Mouse (Mus musculus): Measurements from ENCODE around the gene Zfp326.

GRCm38 (mm10) chr5:105909671-105910070 lies 33.3 kb downstream of the Zfp326 start:
- TF ChIP-seq CTCF (IDR thresholded peaks at IDR 0.05; ENCODE audit: borderline replicate concordance, insufficient read depth, low read length) (no peak), POLR2A (IDR thresholded peaks at IDR 0.05; ENCODE audit: low read depth, low read length) (no peak)
